Mouse (Mus musculus) spleen, adult 12 weeks (tissue): ENCODE results near the gene Dok7.

Experiments used
- DNase-seq: peaks from one replicate; pipeline ENCODE4 v3.0.0; 2022; ENCODE audit warnings: low spot score

Dok7 gene

GRCm38 (mm10) chr5:35117633-35118032, 61.1 kb downstream of the Dok7 start:
- DNase-seq, result no peak

GRCm38 (mm10) chr5:35118418-35118817, 61.9 kb downstream of the Dok7 start:
- no peak for DNase-seq

DNA sequence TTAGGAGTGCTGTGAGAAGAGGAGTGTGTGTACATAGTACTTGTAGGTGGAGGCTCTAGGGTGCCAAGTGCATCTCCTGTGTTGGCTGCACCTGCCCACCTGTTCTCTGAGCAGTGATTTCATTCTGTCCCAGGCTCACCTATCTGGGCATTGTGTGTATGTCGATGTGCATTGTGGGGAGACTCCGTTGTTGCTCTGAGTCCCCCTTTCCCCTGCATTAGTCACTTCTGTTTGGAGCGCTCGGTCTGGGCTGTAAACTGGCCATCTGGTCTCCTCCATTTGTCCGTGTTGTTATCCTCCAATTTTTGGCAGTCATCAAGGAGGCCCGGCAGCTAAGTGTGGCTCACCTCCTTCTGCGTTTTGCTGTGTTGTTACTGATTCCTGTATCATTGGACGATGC, 63.5 kb downstream of the Dok7 start:
- no peak for DNase-seq

DNA sequence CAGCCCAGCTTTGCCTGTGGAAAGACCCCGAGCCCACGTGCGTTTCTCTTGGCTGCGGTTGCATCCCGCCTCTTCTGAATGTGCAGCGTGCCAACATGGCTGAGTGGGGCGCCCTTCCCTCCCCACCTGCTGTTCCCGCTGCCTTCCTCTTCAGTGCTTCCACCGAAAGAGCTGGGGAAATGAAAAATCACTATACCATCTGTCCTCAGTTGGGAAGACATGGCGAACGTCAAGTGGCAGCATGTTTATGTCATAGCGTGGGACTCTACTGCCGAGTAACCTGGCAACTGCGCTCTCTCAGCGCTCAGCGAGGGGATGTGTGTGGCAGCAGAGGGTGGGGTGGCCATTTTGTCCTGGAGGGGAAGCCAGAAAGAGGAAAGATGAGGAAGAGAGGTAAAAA, 72.6 kb downstream of the Dok7 start:
- no peak for DNase-seq

DNA sequence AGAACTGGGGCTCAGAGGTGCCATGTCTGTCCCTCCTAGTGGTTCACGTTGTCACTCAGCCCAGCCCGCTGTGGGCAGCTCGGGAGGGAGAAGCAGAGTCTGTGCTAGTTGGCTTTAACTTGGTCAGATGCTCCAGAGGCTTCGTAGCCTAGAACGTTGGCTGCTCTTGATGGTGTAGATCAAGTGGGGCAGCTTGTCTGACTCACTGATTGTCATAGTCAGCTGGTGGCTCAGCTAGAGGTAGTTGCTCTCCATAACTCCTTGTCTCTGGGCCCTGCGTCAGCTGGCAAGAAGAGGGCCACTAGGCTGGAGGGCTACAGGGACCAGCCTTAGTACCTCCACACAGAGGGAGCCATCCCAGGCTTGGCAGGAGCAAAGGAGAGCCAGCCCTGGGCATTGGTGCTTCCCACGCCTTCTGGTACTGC, 73.2 kb downstream of the Dok7 start:
- no peak for DNase-seq

DNA sequence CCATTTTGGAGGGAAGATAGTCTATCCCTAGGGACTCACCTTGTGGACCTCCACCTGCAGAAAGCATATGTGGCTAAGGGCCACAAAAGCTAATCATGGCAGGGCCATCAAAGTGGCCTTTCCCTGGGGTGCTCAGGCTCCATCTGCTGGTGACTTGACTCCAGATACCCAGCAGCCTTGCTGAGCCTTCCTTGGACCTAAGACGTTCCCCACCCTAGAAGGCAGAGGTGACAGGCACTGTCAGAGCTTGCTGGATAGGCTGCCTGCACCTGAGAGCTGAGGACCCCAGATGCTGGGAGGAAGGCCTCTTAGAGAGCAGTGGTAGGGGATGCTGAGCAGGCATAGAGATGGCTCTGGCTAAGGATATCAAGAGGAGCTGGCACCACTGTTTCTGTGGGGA, 74.7 kb downstream of the Dok7 start:
- DNase-seq, result no peak

GRCm38 (mm10) chr5:35131773-35132172, 75.2 kb downstream of the Dok7 start:
- DNase-seq, result peak; percentile 35

DNA sequence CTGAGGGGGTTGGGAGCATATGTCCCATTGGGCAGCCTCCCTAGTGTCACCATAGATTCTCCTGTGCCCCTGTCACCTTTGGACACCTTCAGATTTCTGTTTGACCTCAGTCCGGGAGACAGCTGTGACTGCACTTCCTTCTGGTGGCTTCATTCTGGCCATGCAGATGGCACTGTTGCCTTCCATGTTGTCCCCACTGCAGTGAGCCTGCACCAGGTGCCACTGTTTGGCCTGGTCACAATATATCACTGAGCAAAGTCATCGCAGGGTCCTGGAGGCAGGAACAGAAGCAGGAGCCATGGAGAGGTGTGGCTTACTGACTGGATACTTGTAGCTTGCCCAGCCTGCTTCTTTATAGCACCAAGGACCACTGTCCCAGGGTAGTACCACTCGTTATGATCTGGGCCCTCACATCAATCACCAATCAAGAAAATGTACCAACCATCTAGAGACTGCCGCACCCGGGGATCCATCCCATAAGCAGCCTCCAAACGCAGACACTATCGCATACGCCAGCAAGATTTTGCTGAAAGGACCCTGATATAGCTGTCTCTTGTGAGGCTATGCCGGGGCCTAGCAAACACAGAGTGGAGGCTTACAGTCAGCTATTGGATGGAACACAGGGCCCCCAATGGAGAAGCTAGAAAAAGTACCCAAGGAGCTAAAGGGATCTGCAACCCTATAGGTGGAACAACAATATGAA, 75.9 kb downstream of the Dok7 start:
- no peak for DNase-seq

GRCm38 (mm10) chr5:35133468-35133867, 76.9 kb downstream of the Dok7 start:
- no peak for DNase-seq

DNA sequence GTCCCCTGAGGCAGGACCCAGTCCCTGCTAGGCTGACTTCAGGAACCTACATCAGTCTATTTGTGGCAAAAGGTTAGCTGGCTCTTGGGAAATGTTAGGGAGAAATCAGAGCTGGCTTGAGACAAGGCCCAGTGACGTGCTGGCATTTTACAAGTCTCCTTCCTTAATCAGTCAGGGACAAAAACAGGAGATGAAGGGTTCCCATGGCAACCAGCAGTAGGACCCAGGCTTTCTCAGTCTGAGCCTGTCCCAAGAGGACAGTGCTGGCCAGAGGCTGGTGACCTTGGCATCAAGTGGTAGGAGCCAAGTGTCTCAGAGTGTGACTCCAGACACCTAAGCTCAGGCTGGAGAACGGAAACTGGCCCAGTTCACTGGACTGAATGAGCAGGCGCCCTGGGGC, 77.7 kb downstream of the Dok7 start:
- DNase-seq, result no peak

GRCm38 (mm10) chr5:35135903-35136302, 79.3 kb downstream of the Dok7 start:
- no peak for DNase-seq
